Mouse (Mus musculus) olfactory bulb, adult 2 months (tissue): ENCODE data around the gene 6030452D12Rik.

ENCODE experiments used
- CTCF ChIP-seq: fragments of 200-500 bp; IDR thresholded peaks from 2 replicates; pipeline ENCODE4 v1.5.1; 2012; ENCODE audit warnings: low read depth, mild to moderate bottlenecking, low read length, moderate library complexity; ENCODE audit not compliant: insufficient read depth
- POLR2A ChIP-seq: fragments of 200-500 bp; IDR thresholded peaks from 2 replicates; pipeline ENCODE4 v1.6.1; 2012; ENCODE audit warnings: mild to moderate bottlenecking, low read depth, low read length, moderate library complexity; ENCODE audit not compliant: insufficient read depth

DNA sequence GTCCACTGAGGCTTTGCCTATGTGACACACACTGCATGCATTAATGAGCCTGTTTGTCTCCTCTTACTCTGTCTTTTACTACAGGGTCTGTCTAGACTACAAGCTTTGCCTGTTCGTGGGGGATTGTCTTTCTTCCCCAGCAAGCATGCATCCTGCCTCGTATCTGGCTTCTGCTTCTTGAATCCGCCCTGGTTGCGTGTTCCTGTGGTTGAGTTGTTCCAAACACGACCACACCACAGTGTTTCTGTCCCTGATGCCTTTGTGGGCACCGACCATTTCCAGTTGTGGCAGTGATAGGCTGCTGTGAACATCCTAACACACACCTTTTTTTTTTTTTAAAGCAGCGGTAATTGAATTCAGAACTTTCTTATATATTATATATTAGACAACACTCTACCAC lies 33.4 kb downstream of the 6030452D12Rik start:
- TF ChIP-seq CTCF (no peak), POLR2A (no peak)
